Mouse (Mus musculus) heart, adult 2 months (tissue): Measurements from ENCODE around the gene Cul3.

Experiments
- CTCF ChIP-seq: fragments of 200-600 bp; IDR thresholded peaks from 2 replicates; pipeline ENCODE4 v1.8.1; 2022; ENCODE audit warnings: antibody characterized with exemption, mild to moderate bottlenecking, moderate library complexity
- POLR2A ChIP-seq: fragments of 200-500 bp; IDR thresholded peaks from 2 replicates; pipeline ENCODE4 v1.6.1; 2011; ENCODE audit warnings: mild to moderate bottlenecking, low read depth, low read length, control low read depth; ENCODE audit not compliant: insufficient read depth

- TF ChIP-seq POLR2A (no peak), CTCF (no peak)
These were observed 31.1 kb upstream of the Cul3 start for GRCm38 (mm10) chr1:80371189-80371889.
